Mouse (Mus musculus) heart, adult 2 months (tissue): Measurements from ENCODE around the gene Kcnk1.

Experiments
- CTCF ChIP-seq: fragments of 200-600 bp; IDR thresholded peaks from 2 replicates; pipeline ENCODE4 v1.8.1; 2022; ENCODE audit warnings: antibody characterized with exemption, mild to moderate bottlenecking, moderate library complexity
- EP300 ChIP-seq: fragments of 200-500 bp; IDR thresholded peaks from 2 replicates; pipeline ENCODE4 v1.6.1; 2011; ENCODE audit warnings: low read depth, low read length, control low read depth; ENCODE audit not compliant: insufficient read depth

DNA sequence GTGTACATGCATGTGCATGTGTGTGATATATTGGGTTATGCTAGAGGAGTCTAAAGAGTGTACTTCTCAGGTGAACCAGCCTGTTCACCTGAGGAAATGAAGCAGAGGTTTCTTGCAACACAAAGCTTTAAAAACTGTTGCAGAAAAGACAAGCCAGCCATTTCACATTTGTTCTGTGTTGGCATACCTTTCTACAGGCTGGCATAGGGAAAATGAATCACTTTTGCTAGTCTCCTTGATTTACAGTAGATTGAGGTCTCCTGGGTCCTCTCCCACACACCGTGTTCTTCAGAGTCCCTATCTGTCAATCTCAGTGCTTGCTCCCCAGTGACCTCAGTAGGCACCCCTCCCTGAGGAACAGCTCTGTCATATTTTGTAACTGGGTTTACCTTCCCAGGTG, 79.1 kb downstream of the Kcnk1 start:
- TF ChIP-seq CTCF (no peak), EP300 (no peak)
